In genomic region chr10:20160914-20161313, GRCm38 (mm10) we compare ENCODE assay signal across 13 mouse cellular contexts. TPM values are rescaled to one million over a fixed set of nuclear protein-coding genes. Genes with fewer than 3 reads are reported as not detected.
A peak's percentile ranks its signal among the peaks of the same experiment; 100 is the strongest.
DNase-seq lines count a peak whose midpoint lies in the region; ATAC-seq and TF ChIP-seq lines count a peak whose summit lies in the region.
"Had no signal": no experiment of that assay in that cellular context is flagged by ENCODE, and none has a peak within 500 bp of the region (broad histone marks: within the 10 kb centered on the region; RNA-seq: fewer than 3 reads in every experiment).

No protein-coding gene starts in this region.

- H3K27me3 ChIP-seq in stomach, embryonic 15.5 days (replicated peaks) = no peaks in the 10 kb centered on the region
- H3K27me3 ChIP-seq in stomach, postnatal 0 days (ENCODE audit: control insufficient read depth, insufficient read depth, low read length) = no peaks in the 10 kb centered on the region
- no peaks in the 10 kb centered on the region for H3K27me3 ChIP-seq in kidney, embryonic 16.5 days (ENCODE audit: insufficient read depth, low read length)
- H3K27me3 ChIP-seq: limb, embryonic 15.5 days; megakaryocyte, embryonic 14.5 days; neural tube, embryonic 12.5 days had no signal

- no peak overlapping the region for H3K27ac ChIP-seq in stomach, embryonic 15.5 days
- no peak overlapping the region; the same call in 1 of the 2 replicates for H3K27ac ChIP-seq in stomach, postnatal 0 days (replicated peaks)
- H3K27ac ChIP-seq in kidney, embryonic 16.5 days (ENCODE audit: low read length) = no peak overlapping the region
- H3K27ac ChIP-seq: hindbrain, embryonic 14.5 days; limb, embryonic 15.5 days; neural tube, embryonic 12.5 days had no signal

- no peak overlapping the region for H3K9ac ChIP-seq in stomach, embryonic 15.5 days
- H3K9ac ChIP-seq in stomach, postnatal 0 days (ENCODE audit: low read length) = no peak overlapping the region
- no peak overlapping the region for H3K9ac ChIP-seq in kidney, embryonic 16.5 days (replicated peaks; ENCODE audit: low read length)
- H3K9ac ChIP-seq: hindbrain, embryonic 14.5 days; limb, embryonic 15.5 days; neural tube, embryonic 12.5 days had no signal

- 55% methylated on average over 8 of the region's 8 CpGs for WGBS in stomach, embryonic 15.5 days
- 52% methylated on average over 8 of the region's 8 CpGs for WGBS in stomach, postnatal 0 days
- WGBS in kidney, embryonic 16.5 days = 36% methylated on average over 8 of the region's 8 CpGs

- TF ChIP-seq CTCF in stomach, postnatal 0 days (IDR thresholded peaks at IDR 0.05; ENCODE audit: low read depth) = no peak

- ATAC-seq in stomach, embryonic 15.5 days (ENCODE audit: insufficient read depth, low FRiP score, low read depth) = peak; percentile 22; the same call in 1 of the 2 replicates
- ATAC-seq in stomach, postnatal 0 days (ENCODE audit: low FRiP score, low TSS enrichment) = no peak
- peak; percentile 84 for ATAC-seq in kidney, embryonic 16.5 days (ENCODE audit: low FRiP score, low TSS enrichment)

- no peak for TF ChIP-seq EP300 in stomach, postnatal 0 days (optimal IDR thresholded peaks at IDR 0.05)

- DNase-seq in stomach, postnatal 0 days (ENCODE audit: low spot score) = no peak
- peak; percentile 20 for DNase-seq in adrenal gland, postnatal 25 days
- DNase-seq in frontal cortex, postnatal 10 days (ENCODE audit: low spot score in 2 of 2) = no peak
- DNase-seq in gastrocnemius, postnatal 25 days = no peak
- DNase-seq in left cerebral cortex, postnatal 25 days (ENCODE audit: low spot score in 2 of 2) = no peak
- DNase-seq: cerebellum, postnatal 25 days; heart, adult 11 months had no signal

- no peak overlapping the region for H3K4me2 ChIP-seq in stomach, embryonic 15.5 days
- H3K4me2 ChIP-seq in stomach, postnatal 0 days (replicated peaks; ENCODE audit: low read depth) = no peak overlapping the region
- H3K4me2 ChIP-seq in kidney, embryonic 16.5 days (replicated peaks; ENCODE audit: low read depth, low read length) = no peak overlapping the region
- H3K4me2 ChIP-seq: hindbrain, embryonic 14.5 days; limb, embryonic 15.5 days; neural tube, embryonic 12.5 days had no signal

- no peaks in the 10 kb centered on the region for H3K4me1 ChIP-seq in stomach, embryonic 15.5 days
- H3K4me1 ChIP-seq in stomach, postnatal 0 days (replicated peaks; ENCODE audit: control insufficient read depth, insufficient read depth) = no peaks in the 10 kb centered on the region
- 0 out of 2 replicates have a peak, but pooled peaks cover 3% of the 10 kb centered on the region for H3K4me1 ChIP-seq in kidney, embryonic 16.5 days (ENCODE audit: insufficient read depth, low read length)
- H3K4me1 ChIP-seq: limb, embryonic 15.5 days; neural tube, embryonic 12.5 days had no signal

- H3K4me3 ChIP-seq in stomach, embryonic 15.5 days (replicated peaks) = no peak overlapping the region
- no peak overlapping the region for H3K4me3 ChIP-seq in stomach, postnatal 0 days (ENCODE audit: low read depth, low read length)
- H3K4me3 ChIP-seq in kidney, embryonic 16.5 days (ENCODE audit: low read length) = no peak overlapping the region
- H3K4me3 ChIP-seq: limb, embryonic 15.5 days; megakaryocyte, embryonic 14.5 days; neural tube, embryonic 12.5 days had no signal

- no peaks in the 10 kb centered on the region for H3K36me3 ChIP-seq in stomach, embryonic 15.5 days
- H3K36me3 ChIP-seq in stomach, postnatal 0 days (ENCODE audit: control insufficient read depth, insufficient read depth, low read length) = no peaks in the 10 kb centered on the region
- no peaks in the 10 kb centered on the region for H3K36me3 ChIP-seq in kidney, embryonic 16.5 days (ENCODE audit: insufficient read depth, low read length)
- H3K36me3 ChIP-seq: limb, embryonic 15.5 days; neural tube, embryonic 12.5 days had no signal

- no peaks in the 10 kb centered on the region for H3K9me3 ChIP-seq in stomach, embryonic 15.5 days
- H3K9me3 ChIP-seq in stomach, postnatal 0 days (ENCODE audit: control insufficient read depth, low read length) = no peaks in the 10 kb centered on the region
- H3K9me3 ChIP-seq in kidney, embryonic 16.5 days (ENCODE audit: low read length) = peaks cover 5% of the 10 kb centered on the region; the same call in 1 of the 2 replicates
- H3K9me3 ChIP-seq: limb, embryonic 15.5 days; megakaryocyte, embryonic 14.5 days; neural tube, embryonic 12.5 days had no signal

- intact Hi-C loops in left cerebral cortex, postnatal 25 days (cut with DNase I) = no loop called here

RNA-seq across cellular contexts. Expression of gene Map7, which starts 12.6 kb away (rescaled TPM):
- polyA plus RNA-seq in stomach, embryonic 15.5 days (2015; fragmentation: Nextera tagmentation; extraction: Ambion mirVana) = 21.2 and 23.3 TPM in 2 replicates
- polyA plus RNA-seq in stomach, postnatal 0 days (2015; fragmentation: Nextera tagmentation; extraction: Ambion mirVana) = 23.0 TPM in 2 replicates
- 20.0 and 23.4 TPM in 2 replicates for total RNA-seq in adrenal gland, postnatal 25 days (2021)
- 32.3 and 33.9 TPM in 2 replicates for polyA plus RNA-seq in kidney, embryonic 16.5 days (2015; fragmentation: Nextera tagmentation; extraction: Ambion mirVana)
- total RNA-seq in gastrocnemius, postnatal 25 days (2021) = 1 to 10 TPM; 2.3 to 3.7 TPM
- total RNA-seq in left cerebral cortex, postnatal 25 days (2021) = 100 to 1,000 TPM in 1 of 2 experiments, 10 to 100 TPM in 1; 97.9 to 111 TPM
